Mouse (Mus musculus): ENCODE results near the gene Aco2.

The Aco2 gene

GRCm38 (mm10) chr15:81872262-81873136 is at the start of gene Aco2:
Gene Aco2, plus strand, starts transcription at chr15:81872309.
- DNase-seq = peak; percentile 99 to 100

DNA sequence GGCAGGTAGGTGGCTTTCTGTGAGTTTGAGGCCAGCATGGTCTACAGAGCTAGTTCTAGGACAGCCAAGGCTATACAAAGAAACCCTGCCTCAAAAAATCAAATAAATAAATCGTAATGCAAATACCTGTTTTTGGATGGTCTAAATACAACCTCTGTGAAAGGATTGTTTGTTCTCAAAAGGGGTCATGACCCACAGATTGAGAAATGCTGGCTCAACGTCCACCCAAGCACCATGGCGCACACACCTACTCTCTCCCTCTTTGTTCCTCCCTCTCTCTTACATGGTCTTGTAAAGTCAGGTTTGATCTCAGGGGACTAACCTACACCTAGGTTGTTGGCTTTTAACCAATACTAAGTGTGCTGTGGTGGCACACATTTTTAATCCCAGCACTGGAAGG is 49.5 kb upstream of the Aco2 start:
- no peak for DNase-seq

DNA sequence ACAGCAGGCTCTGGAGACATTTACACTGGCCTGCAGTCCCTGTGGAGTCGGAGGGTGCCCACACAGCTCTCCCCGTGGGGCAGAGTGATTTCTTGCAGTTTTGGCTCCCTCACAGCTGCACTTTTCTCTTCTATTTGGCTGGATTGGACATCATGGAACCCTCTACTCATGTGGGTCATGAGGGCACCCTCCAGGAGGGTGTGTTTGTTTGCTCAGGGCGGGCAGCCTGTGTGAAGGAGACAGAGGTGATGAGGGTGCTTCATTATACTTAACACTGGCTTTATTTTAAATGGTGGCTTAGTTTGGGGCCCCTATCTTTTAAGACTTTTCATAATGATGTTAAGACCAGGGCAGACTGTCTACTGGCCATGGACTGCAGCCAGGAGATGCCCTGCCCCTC is 47.3 kb upstream of the Aco2 start:
- DNase-seq = no peak

DNA sequence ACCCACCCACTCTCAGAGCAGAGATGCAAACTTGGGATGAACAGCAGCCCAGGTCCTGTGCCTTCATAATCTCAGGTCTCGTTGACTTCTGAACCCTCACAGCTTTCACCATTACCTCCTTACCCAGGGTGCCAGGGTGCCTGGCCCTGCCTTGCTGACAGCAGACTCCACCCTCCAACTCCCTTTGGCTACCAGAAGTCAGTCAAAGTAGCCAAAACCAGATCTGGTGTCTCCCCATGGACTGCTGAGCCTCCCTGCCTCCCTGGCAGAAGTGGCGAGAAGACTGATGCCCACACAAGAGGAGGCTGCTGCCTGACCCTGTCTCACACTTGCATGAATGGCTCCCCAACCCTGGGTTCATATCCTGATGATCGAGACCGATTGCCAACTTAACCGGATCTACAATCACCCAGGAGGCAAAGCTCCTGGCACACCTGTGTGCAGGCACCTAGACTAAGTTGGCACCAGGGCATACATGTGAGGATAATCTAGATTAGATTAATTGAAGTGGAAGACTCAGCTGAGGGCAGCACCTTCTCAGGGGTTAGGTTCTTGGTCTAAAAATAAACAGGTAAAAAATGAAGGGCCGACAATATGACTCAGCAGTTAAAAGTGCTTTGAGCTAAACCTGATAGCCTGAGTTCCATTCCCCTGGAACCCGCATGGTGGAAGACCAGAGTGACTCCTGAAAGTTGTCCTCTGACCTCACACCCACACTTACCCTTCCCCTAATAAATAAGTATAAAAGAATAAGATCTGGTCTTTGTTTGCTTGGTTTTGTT is 43.5 kb upstream of the Aco2 start:
- no peak for DNase-seq

- DNase-seq = no peak
Observed at GRCm38 (mm10) chr15:81829208-81829580, 42.9 kb upstream of the Aco2 start.

DNA sequence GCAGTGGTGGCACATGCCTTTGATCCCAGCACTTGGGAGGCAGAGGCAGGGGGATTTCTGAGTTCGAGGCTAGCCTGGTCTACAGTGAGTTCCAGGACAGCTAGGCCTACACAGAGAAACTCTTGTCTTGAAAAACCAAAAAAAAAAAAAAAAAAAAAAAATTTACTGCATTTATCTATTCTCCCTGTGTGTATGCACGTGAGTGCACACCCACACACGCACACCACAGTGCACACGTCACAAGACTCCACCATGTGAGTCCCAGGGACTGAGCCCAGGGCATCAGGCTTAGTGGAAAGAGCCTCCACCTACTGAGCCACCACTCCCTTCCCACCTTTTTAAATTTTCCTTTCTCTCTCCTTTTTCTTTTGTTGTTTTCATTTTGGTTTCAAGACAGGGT is 41.6 kb upstream of the Aco2 start:
- no peak for DNase-seq

DNA sequence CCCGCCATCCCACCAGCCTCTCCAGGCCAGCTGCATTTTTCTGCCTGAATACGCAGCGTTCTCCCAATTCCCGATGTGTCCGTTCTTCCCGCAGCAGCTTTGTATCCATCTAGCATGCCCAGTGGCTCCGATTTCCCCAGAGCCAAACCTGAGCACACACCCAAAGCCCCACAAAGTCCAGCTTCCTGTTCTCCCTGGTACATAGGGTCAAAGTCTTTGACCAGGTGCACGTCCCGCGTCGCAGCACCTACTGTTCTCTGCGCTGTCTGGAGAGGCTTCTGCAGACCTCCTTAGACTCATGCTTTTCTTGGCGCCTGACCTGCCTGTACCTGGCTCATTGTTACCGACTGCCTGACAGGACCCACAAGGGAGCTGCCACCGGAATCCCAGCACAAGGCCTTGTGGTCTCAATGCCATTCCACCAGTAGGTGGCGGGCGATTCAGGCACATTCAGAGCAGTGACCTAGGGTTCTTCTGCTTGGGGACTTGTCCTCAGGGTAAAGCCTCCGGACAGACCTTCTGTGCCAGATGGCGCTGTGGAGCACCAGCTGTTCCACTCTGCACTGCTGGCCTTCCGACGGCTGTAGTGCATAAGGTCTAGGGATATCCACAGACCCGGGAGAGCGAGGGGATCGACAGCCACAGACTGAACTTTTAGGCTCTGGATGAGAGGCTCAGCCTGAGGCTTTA is 40.8 kb upstream of the Aco2 start:
- DNase-seq = peak; percentile 92 to 95

DNA sequence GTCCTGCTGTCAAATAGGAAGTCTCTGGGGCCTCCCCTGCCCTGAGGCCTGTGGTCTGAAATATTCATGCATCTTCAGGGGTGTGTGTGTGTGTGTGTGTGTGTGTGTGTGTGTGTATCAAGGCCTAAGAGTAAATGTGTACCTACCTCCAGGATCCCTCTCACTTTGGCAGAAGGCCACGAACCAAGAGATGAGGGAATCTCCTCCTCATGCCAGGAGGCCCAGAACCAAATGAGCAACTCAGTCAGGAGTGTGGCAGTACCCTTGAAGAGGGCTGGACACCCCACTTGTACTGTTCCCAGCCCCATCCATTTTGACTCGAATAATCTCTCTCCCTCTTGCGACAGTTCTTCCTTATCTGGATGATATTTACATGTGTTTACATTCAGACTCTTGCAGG is 39.9 kb upstream of the Aco2 start:
- peak in 1 of 2 experiments; percentile 70 for DNase-seq

DNA sequence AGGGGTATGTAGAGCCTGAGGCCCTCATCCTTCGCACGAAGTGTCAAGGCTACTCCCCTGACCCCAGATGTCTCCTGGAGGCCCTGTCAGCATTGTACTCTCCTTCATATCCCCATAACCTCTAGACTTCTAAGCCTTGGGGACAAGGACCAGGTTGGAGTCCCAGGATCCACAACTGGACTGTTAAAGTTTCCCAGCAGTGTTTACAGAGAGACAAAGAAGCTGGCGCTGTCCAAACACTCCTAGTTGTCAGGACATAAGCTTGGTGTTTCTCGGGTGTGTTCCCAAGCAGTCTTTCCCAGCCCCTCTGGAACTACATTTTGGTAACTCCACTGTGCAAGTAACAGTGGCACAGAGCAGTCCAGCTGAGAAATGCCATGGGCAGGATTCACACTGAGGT is 38.6 kb upstream of the Aco2 start:
- no peak for DNase-seq

DNA sequence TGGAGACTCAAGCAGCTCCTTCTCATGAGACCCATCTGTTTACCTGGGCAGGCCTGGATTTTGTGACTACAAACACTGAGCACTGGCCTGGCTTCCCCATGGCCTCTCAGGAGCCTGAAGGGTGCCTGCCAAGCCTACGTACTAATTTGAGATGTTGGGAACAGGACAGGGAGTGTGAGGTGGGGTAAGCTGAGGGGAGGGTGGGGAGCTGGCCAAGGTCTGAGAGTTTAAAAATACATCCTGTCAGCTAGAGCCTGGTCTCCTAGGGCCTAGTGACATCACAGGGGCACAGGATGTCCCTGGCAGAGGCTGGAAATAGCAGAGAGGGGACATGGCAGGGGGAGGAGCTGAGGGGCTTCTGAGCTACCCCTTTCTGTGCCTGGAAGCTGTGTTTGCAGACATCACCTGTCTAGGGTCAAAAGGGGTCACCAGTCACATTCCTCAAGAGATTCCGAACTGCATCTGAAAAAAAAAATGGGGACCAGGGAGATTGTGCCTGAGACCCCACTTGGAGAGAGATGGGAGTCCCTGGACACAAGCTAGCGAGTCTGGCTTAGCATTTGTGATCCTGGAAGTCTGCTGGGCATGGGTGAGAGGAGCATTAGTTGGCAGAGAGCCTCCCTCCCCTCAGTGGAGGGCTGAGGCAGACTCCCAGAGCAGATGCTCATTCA is 37.8 kb upstream of the Aco2 start:
- DNase-seq = no peak

- DNase-seq = peak; percentile 75 to 81
Observed at GRCm38 (mm10) chr15:81835007-81835880, 36.9 kb upstream of the Aco2 start.

GRCm38 (mm10) chr15:81836124-81836821 is 35.8 kb upstream of the Aco2 start:
- DNase-seq = peak; percentile 94 to 98

DNA sequence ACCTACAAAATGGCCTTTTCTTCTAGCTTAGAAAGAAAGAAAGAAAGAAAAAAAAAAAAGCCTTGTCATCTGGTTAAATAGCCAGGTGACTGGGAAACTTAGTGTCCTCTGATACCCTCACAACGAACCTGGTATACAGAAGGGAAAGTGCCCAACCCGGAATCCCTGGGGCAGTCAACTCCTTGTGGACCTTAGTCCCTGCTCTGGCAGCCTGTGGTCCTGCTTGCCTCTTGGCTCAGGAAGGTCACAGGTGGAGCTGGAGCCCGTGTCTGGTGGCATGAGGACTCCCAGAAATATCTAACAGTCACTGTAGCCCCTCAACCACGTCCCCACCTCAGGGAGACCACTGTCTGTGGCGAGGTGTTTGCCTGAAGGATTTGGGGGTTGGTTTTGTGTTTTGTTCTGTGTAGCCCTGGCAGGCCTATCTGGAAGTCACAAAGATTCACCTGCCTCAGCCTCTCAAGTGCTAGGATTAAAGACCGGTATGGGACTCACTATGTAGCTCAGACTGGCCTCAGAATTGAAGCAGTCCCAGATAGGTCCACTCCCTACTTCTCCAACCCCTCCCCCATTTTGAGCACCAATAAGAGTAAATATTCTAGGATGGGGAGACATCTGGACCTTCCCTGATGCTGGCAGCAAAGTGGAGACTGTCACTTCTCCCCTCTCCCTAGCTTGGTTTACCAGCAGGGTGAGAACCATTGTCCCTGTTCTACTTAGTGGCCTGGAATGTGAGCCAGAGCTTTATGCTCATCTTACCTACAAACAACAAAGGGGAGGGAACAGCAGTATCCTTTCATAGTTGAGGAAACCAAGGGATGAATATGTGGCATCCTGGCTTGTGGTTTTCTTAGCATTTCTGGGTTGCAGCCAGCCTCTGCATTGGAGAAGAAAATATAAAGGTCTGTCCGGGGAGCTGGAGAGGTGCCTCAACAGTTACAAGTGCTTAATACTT is 34.9 kb upstream of the Aco2 start:
- peak; percentile 67 to 71 for DNase-seq

GRCm38 (mm10) chr15:81838554-81839235 is 33.4 kb upstream of the Aco2 start:
- peak in 1 of 2 experiments; percentile 74 for DNase-seq

- peak; percentile 97 to 98 for DNase-seq
Observed at GRCm38 (mm10) chr15:81839634-81840033, 32.5 kb upstream of the Aco2 start.

GRCm38 (mm10) chr15:81840306-81840705 is 31.8 kb upstream of the Aco2 start:
- no peak for DNase-seq

- DNase-seq = no peak
Observed at GRCm38 (mm10) chr15:81842275-81842674, 29.8 kb upstream of the Aco2 start.

- no peak for DNase-seq
Observed at GRCm38 (mm10) chr15:81845033-81845625, 27.0 kb upstream of the Aco2 start.

GRCm38 (mm10) chr15:81845724-81846123 is 26.4 kb upstream of the Aco2 start:
- DNase-seq = peak; percentile 83 to 85
